Mouse (Mus musculus) left cerebral cortex, postnatal 4 days (tissue): ENCODE measurements at regions not wholly inside any gene's neighbourhood (a gene's known extent, or its start where the extent isn't known, plus 50 kb on each side); places are given as distances from the start of the nearest gene placed in this dataset.

Experiments
- DNase-seq: peaks from one replicate; pipeline ENCODE4 v3.0.0-alpha.2; 2022
- intact Hi-C: fragments of 180-260 bp; cut with DNase I; formaldehyde crosslinking; loops from one replicate; pipeline ENCODE4 v1.15.1; 2025

- intact Hi-C loops, result no loop called here
- DNase-seq, result no peak
Measured at GRCm38 (mm10) chr4:34484273-34484672, 66.5 kb upstream of the Akirin2 start.

- no peak for DNase-seq
- intact Hi-C loops, result no loop called here
Measured at GRCm38 (mm10) chr4:34485574-34485973, 65.2 kb upstream of the Akirin2 start.

- DNase-seq, result no peak
- intact Hi-C loops, result no loop called here
Measured at GRCm38 (mm10) chr4:34494961-34495723, 55.6 kb upstream of the Akirin2 start.

GRCm38 (mm10) chr4:34498325-34498724, 52.4 kb upstream of the Akirin2 start:
- intact Hi-C loops, result no loop called here
- DNase-seq, result no peak

- intact Hi-C loops, result no loop called here
- peak; percentile 45 for DNase-seq
Measured at GRCm38 (mm10) chr4:34498781-34499180, 52.0 kb upstream of the Akirin2 start.

GRCm38 (mm10) chr4:34499731-34500130, 51.0 kb upstream of the Akirin2 start:
- intact Hi-C loops, result no loop called here
- DNase-seq, result no peak
